Mouse (Mus musculus) monocyte, adult 5-6 weeks (primary cell): ENCODE measurements around the gene Wwc1. TPM values are rescaled to one million over a fixed set of nuclear protein-coding genes. Genes with fewer than 3 reads are reported as not detected.
"Not testable (repeated sequence)": the region's sequence is repeated elsewhere in the genome, so short reads cannot be mapped to it uniquely, and the experiment has no call there.

Experiments used
- ATAC-seq: fragments of 153-309, 156-312 bp; replicated peaks from 2 replicates; pipeline ENCODE4 v1.8.0; 2017; ENCODE audit warnings: mild to moderate bottlenecking; ENCODE audit not compliant: low TSS enrichment, insufficient number of reproducible peaks, severe bottlenecking, poor library complexity, low FRiP score
- total RNA-seq: library from RNA; stranded (forward); fragments of 200-1000, 200-491, 200-594 nt; gene quantifications from 3 replicates; pipeline ENCODE4 v1.2.3, GENCODE M21; 2017

Wwc1 gene
- total RNA-seq, 1 experiment from 2014 or later: not detected

GRCm38 (mm10) chr11:35855567-35855966 is 124.8 kb downstream of the Wwc1 start:
- ATAC-seq: no peak

DNA sequence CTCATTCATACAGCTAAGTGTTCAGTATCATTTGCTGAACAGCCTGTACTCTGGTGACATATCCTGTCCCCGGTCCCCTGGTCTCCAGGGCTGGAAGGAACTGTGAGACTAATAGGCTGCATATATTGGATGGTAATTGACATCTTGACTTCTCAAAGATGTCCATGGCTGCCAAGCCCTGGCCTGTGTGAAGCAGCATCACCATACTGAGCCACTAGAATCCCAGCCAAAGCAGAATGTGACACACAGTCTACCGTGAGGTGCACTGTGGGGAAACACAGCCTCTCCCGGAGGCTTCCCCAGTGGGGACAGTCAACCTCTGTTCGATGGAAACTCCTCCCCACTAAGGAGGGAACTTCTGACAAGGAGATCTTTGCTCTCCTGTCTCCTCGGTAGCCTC is 125.4 kb downstream of the Wwc1 start:
- no peak for ATAC-seq

DNA sequence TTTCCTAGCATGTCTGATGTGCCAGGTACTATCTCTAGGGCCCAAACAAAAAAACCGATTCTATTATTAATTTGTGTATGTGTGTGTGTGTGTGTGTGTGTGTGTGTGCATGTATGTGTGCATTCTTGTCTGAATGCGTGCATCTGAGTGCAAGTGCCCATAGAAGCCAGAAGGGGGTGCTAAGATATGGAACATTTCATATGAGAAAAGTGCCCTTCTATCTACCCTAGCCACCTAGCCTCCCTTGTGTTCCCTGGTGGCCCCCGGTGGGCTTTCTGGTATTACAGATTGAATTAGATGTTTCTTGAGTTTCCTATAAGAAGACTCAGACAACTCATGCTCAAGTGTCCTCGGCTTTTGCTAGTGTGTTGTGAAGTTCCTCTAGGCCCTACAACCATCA is 126.7 kb downstream of the Wwc1 start:
- no peak for ATAC-seq

DNA sequence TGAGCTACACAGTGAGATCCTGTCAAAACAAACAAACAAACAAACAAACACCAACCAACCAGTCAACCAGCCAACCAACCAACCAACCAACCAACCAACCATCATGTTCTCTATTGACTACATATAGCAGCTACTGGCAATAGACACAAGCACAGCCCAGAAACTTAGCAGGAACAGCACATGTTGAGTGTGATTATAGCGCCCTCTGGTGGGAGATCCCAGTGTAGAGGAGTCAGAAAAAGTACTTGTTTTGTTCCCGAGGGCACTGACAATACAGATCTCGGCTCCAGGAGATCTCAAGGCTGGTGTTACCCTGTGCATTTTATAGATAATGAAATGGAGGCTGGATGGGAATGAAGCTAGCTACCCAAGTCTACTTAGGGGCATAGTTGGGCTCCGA is 127.6 kb downstream of the Wwc1 start:
- ATAC-seq: peak; percentile 64; the same call in 1 of the 2 replicates

- no peak for ATAC-seq
Observed at GRCm38 (mm10) chr11:35844299-35844698, 136.0 kb downstream of the Wwc1 start.

DNA sequence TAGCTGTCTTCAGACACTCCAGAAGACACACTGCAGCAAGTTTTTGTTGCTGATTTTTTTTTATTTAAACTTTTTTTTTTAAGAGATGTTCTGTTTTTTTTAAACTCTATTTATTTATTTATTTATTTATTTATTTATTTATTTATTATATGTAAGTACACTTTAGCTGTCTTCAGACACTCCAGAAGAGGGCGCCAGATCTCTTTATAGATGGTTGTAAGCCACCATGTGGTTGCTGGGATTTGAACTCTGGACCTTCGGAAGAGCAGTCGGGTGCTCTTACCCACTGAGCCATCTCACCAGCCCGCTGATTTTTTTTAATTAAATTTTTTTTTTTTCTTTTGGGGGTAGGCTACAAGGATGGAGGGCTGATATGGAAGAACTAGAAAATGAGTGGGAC is 137.8 kb downstream of the Wwc1 start:
- ATAC-seq: not testable (repeated sequence)

DNA sequence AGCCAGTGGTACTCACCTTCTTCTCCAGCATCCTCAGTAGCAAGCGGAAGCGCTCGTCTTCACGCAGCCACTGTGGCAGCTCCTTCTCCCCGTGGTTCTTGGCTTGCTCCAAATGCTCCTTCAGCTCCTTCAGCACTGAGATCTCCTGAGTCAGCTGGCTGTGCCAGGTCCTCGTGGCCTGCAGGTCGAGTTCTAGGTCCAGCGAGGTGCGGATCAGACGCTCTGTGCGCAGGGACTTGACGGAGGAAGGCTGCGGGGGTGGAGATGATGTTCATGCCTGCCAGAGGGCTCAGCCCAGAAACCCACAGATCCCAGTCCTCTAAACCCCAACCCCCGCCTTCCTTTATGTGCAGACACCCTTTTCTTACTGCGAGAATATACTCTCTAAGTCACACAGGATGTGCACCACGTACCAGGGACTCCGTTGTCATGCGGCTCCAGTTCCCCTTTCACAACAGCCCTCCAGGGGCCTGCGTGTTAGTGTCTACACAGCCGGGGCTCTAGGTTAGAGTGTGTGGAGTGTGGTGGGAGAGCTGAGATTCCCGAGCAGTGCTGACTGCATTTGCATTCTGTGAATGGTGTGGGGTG is 138.5 kb downstream of the Wwc1 start:
- ATAC-seq: no peak

- not testable (repeated sequence) for ATAC-seq
Observed at GRCm38 (mm10) chr11:35840806-35841205, 139.5 kb downstream of the Wwc1 start.

GRCm38 (mm10) chr11:35840282-35840681 is 140.0 kb downstream of the Wwc1 start:
- ATAC-seq: no peak

DNA sequence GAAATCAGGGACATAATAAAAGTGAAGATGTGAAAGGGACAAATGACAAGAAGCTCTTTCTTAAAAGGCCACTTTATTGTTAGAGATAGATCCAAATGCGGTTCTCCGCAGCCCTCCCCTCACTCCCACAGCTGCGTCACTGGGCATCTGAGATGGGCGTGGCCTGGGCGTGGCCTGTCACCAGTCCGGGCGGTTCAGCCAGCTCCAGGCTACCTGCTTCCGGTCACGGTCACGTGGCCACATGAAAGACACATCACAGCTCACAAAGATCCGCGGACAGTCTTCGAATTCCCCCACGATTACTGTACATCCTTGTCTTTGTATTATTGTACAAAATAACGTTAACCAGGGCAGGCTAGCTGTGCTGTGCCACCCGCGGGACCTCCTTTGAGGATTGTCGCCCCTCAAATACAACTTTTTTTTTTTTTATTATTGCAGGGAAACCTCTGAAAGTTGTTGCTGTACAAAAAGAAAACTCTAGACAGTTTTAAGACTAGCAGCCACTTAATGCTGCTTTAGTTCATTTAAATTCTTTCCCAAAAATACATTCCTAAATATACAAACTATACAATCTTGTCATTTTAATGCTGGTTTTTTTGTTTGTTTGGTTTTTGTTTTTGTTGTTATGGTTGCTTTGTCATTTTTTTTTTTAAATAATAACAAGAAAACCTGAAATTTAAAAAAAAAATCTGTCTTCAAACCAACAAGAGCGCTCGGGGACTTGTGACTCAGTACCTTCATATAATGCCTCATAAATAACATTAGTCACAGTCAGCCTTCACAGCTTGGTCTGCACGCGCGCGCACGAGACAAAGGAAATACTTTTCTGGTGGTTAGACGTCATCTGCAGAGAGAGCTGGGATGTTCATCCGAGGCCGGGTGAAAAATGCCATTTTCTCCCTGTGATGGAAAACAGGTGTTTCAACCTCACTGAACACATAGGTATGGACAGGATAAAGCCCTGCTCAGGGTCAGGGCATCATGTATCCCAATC is 141.7 kb downstream of the Wwc1 start:
- peak; percentile 88 for ATAC-seq

- ATAC-seq: no peak
Observed at GRCm38 (mm10) chr11:35837156-35838126, 142.9 kb downstream of the Wwc1 start.

DNA sequence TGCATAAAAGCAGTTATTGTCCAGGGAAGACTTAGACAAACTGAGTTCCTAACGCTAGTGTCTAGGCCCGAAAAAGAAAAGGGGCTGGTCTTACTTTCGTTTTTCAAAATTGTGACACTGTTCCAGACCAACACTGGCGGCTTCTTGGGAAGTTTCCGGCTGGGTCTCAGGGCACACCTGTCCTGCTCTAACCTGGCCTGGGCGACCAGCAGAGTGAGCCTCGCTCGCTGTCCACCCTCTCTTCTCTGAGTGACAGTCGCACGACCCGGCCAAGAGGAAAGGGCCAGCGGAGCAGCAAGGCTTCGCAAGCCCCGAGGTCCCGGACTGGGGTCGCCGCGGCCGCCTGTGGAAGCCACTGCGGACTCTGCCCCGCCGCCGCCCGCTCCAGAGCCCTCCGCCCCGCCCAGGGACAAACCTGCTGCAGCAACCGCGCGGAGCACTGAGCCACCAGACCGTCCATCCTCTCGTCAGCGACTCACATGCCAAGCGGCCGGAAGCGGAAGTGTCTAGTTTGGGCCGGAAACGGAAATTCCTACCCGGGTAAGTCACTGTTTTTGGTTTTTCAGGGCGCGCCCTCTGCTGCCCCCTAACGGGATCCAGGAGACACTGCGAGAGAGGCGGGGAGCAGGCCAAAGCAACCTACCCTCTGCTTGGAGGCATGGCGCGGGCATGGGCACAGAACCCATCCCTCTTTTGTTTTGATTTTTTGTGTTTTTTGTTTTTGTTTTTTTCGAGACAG is 146.1 kb downstream of the Wwc1 start, which contains the start of gene Rars:
TSS of gene Rars (minus strand) at position 485 of the 739 bp plus-strand sequence.
- peak; percentile 84 for ATAC-seq

GRCm38 (mm10) chr11:35833270-35833669 is 147.1 kb downstream of the Wwc1 start:
- no peak for ATAC-seq

DNA sequence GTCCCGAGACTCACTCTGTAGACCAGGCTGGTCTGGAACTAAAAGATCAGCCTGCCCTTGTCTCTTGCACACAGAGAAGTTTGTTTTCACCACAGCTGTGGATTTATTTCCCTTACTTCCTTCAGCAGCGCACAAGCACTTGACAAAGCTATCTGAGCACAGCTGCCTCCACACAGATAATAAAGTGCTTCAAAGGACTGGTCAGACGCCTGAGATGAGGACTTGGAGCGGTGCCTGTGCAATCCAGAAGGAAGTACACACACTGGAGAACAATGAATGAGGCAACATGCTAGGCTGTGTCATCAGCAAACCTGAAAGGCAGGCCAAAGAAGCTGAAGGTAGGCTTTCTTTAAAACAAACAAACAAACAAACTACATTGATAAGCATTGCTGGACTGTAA is 148.2 kb downstream of the Wwc1 start:
- no peak for ATAC-seq

DNA sequence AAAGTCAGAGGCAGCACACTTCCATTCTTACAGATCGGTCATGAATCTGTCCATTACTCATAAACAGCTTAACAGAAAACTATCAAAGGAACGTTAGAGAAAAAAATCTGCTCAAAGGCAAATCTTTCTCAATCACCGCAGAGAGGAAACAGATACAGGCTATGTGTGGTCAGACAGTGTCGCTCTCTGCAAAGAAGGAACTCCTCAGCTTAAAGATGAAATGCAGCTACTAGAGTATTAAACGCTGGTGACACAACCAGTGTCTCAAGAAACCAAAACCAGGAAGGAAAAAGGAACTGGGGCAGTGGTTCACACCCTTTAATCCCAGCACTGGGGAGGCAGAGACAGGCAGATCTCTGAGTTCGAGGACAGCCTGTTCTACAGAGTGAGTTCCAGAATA is 152.6 kb downstream of the Wwc1 start:
- peak; percentile 82 for ATAC-seq

DNA sequence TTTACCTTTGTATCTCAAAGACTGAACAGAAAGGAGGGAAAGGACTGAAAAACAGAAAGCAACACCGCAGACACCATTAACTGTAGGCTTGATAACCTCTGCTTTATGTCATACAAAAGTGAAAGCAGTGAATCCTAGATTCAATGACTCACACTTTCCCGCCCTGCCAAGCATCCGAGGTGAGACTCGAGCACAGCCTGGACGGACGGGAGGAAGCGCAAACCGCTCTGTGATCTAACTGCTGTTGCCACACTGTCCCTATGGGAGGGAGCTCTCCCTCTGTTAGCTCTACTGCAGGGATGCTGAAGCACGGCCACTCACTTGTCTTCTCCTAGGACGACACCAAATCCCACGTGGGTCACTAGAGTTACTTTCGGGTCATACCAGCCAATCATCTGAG is 164.0 kb downstream of the Wwc1 start:
- ATAC-seq: no peak

DNA sequence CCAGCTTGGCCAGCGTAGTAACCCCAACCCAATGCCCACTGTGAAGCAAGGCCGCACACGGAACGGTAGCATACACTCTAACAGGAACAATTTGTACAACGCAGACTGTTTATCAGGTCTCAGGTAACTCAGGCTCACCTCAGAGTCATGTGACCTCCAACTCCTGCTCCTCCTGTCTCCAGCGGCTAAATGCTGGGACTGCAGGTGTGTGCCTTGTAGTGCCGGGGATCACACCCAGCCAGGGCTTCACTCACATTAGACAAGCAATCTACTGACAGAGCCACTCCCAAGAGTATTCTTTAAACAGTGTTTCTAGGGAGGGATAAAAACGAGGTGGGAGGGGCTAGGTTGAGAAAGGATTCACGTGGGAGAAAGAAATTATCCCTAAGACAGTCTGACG is 168.9 kb downstream of the Wwc1 start:
- no peak for ATAC-seq

GRCm38 (mm10) chr11:35801332-35801731 is 179.0 kb downstream of the Wwc1 start:
- ATAC-seq: no peak
